ENCODE assay signal across 17 mouse cellular contexts in genomic region chr6:55275786-55276185, GRCm38 (mm10).
DNase-seq lines count a peak whose midpoint lies in the region; ATAC-seq and TF ChIP-seq lines count a peak whose summit lies in the region.
"Had no signal": no experiment of that assay in that cellular context is flagged by ENCODE, and none has a peak within 500 bp of the region (broad histone marks: within the 10 kb centered on the region; RNA-seq: fewer than 3 reads in every experiment).

No protein-coding gene starts in this region.

- no peak overlapping the region for H3K4me3 ChIP-seq in cerebellum, adult 2 months (replicated peaks; ENCODE audit: insufficient read depth, low read depth, low read length)
- no peak overlapping the region for H3K4me3 ChIP-seq in limb, embryonic 15.5 days
- no peak overlapping the region for H3K4me3 ChIP-seq in limb, embryonic 10.5 days
- H3K4me3 ChIP-seq: embryonic facial prominence, embryonic 13.5 days; hindbrain, embryonic 12.5 days; kidney, embryonic 15.5 days; layer of hippocampus, adult 2 months; liver, embryonic 13.5 days had no signal

- peak; percentile 46 to 60 for DNase-seq in cerebellum, adult 2 months
- DNase-seq in cerebellum, postnatal 10 days = no peak
- DNase-seq in limb, embryonic 10.5 days (ENCODE audit: low spot score) = no peak
- DNase-seq in cerebellum, adult 8-10 months = peak; percentile 41
- DNase-seq in skeletal muscle tissue, adult 2 months (ENCODE audit: low read depth, low spot score) = peak; percentile 58
- no peak for DNase-seq in MN1 (ENCODE audit: low spot score)
- DNase-seq: B cell, adult 2 months; heart, postnatal 10 days; liver, embryonic 13.5 days; right cerebral cortex, adult 18-20 months had no signal

- H3K4me1 ChIP-seq in cerebellum, adult 2 months (ENCODE audit: control insufficient read depth, insufficient read depth, low read length) = peaks cover 36% of the 10 kb centered on the region
- H3K4me1 ChIP-seq in limb, embryonic 15.5 days = peaks cover 53% of the 10 kb centered on the region
- H3K4me1 ChIP-seq in limb, embryonic 10.5 days = peaks cover 14% of the 10 kb centered on the region

- no peaks in the 10 kb centered on the region for H3K9me3 ChIP-seq in limb, embryonic 15.5 days
- no peaks in the 10 kb centered on the region for H3K9me3 ChIP-seq in limb, embryonic 10.5 days (replicated peaks)
- H3K9me3 ChIP-seq: embryonic facial prominence, embryonic 13.5 days; hindbrain, embryonic 12.5 days; kidney, embryonic 15.5 days; liver, embryonic 13.5 days had no signal

- no peak for TF ChIP-seq POLR2A in cerebellum, adult 2 months (IDR thresholded peaks at IDR 0.05; ENCODE audit: borderline replicate concordance, insufficient read depth, low read length)

- no peak for ATAC-seq in limb, embryonic 15.5 days (ENCODE audit: insufficient number of reproducible peaks, low FRiP score, low TSS enrichment, low read depth)
- ATAC-seq in megakaryocyte progenitor cell, adult 5-6 weeks (replicated peaks; ENCODE audit: poor library complexity) = no peak
- ATAC-seq: inflammation-experienced regulatory T-cells, adult 6 months had no signal

- H3K36me3 ChIP-seq in limb, embryonic 15.5 days = 0 out of 2 replicates have a peak, but pooled peaks cover 2% of the 10 kb centered on the region
- no peaks in the 10 kb centered on the region for H3K36me3 ChIP-seq in limb, embryonic 10.5 days
- H3K36me3 ChIP-seq: hindbrain, embryonic 12.5 days; kidney, embryonic 15.5 days; liver, embryonic 13.5 days had no signal

- no peak overlapping the region for H3K27ac ChIP-seq in cerebellum, adult 2 months (ENCODE audit: insufficient read depth, low read length)
- peak overlapping the region; percentile 50; the same call in 1 of the 2 replicates for H3K27ac ChIP-seq in limb, embryonic 15.5 days
- H3K27ac ChIP-seq in limb, embryonic 10.5 days = no peak overlapping the region
- H3K27ac ChIP-seq: embryonic facial prominence, embryonic 13.5 days; hindbrain, embryonic 12.5 days; kidney, embryonic 15.5 days; layer of hippocampus, adult 2 months had no signal

- no peak overlapping the region for H3K4me2 ChIP-seq in limb, embryonic 15.5 days
- H3K4me2 ChIP-seq: embryonic facial prominence, embryonic 13.5 days; hindbrain, embryonic 12.5 days; kidney, embryonic 15.5 days had no signal

- TF ChIP-seq CTCF in cerebellum, adult 2 months (IDR thresholded peaks at IDR 0.05; ENCODE audit: borderline replicate concordance, insufficient read depth, low read depth, low read length) = no peak

- H3K27me3 ChIP-seq in cerebellum, adult 2 months (ENCODE audit: control insufficient read depth, insufficient read depth, low read length) = no peaks in the 10 kb centered on the region
- no peaks in the 10 kb centered on the region for H3K27me3 ChIP-seq in limb, embryonic 15.5 days
- no peaks in the 10 kb centered on the region for H3K27me3 ChIP-seq in limb, embryonic 10.5 days (ENCODE audit: low read depth, poor library complexity, severe bottlenecking)
- H3K27me3 ChIP-seq: embryonic facial prominence, embryonic 13.5 days; hindbrain, embryonic 12.5 days; kidney, embryonic 15.5 days; liver, embryonic 13.5 days had no signal

- 33% methylated on average over 8 of the region's 8 CpGs for WGBS in cerebellum, adult 2 months
- 57% methylated on average over 8 of the region's 8 CpGs for WGBS in limb, embryonic 15.5 days
- 82% methylated on average over 8 of the region's 8 CpGs for WGBS in limb, embryonic 10.5 days

- no peak overlapping the region for H3K9ac ChIP-seq in limb, embryonic 15.5 days
- H3K9ac ChIP-seq: embryonic facial prominence, embryonic 13.5 days; hindbrain, embryonic 12.5 days; kidney, embryonic 15.5 days; liver, embryonic 13.5 days had no signal

Comparison
In these comparisons a context has a peak if more than half of its experiments do, and no peak if none do; other contexts are left out.
1. DNase-seq: peak in cerebellum, adult 2 months (2 of 2), cerebellum, adult 8-10 months (single experiment) and skeletal muscle tissue, adult 2 months (single experiment); none in cerebellum, postnatal 10 days (0 of 2), limb, embryonic 10.5 days (single experiment) and MN1 (single experiment).